Mouse (Mus musculus) skeletal muscle tissue, adult 2 months (tissue): Measurements from ENCODE around the gene Ccnyl1.

Source experiments
- DNase-seq: peaks from one replicate; pipeline ENCODE4 v3.0.0-alpha.2; 2012; ENCODE audit warnings: low read depth, low spot score

Ccnyl1 gene

GRCm38 (mm10) chr1:64701780-64702179, 11.5 kb downstream of the Ccnyl1 start:
- no peak for DNase-seq

DNA sequence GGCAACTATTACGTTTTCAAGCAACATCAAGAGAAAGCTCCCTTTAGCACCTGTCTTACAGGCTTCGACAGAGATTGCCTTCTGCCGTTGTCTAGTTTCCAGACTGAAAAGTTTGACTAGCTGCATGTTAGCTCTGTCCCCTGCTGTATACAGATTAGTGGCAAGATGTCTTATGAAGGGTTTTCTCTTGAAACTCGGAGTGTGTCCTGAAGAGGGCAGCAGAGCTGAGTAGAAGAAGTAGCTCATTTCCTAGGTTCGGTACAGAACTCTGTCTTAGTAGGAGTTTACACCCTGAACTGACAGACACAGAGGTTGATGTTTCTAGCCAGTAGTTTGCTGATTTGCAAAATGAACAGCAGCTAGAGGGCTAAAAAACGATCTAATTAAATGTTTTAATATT, 15.0 kb downstream of the Ccnyl1 start:
- peak; percentile 29 for DNase-seq

DNA sequence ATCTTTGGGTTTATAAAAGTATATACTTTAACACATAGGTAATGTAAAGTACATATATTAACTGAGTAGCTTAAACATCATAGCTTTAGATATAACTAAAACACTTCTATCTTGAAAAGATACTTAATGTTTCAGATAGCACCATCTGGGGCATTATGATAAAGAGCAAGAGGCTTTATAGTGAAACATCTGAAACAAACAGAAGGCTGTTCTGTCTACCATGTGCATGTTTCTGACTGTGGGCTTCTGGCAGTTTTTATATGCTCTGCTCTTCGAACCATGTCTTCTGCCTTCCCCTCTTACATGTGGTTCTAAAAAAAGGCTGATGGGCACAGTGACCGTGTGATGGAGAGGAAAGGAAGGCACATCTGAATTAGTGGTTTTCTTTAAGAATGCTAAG, 16.4 kb downstream of the Ccnyl1 start:
- no peak for DNase-seq

DNA sequence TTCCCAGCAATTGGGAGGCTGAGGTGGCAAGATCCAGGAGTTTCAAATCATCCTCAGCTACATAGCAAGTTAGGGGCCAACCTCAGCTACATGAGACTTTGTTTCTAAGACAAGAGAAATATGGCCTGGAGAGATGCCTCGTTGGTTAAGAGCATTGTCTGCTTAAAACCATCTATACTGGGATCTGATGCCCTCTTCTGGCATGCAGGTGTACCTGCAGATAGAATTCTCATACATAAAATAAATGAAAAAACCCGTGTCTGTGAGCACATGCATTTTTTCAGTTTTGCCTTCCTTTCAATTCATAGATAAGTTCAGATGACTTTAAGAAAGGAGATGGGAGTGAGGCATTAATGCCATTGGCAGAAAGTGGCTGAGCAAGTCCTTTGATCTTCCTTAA, 19.6 kb downstream of the Ccnyl1 start:
- DNase-seq, result no peak

GRCm38 (mm10) chr1:64712006-64712760, 21.9 kb downstream of the Ccnyl1 start:
- DNase-seq, result no peak

DNA sequence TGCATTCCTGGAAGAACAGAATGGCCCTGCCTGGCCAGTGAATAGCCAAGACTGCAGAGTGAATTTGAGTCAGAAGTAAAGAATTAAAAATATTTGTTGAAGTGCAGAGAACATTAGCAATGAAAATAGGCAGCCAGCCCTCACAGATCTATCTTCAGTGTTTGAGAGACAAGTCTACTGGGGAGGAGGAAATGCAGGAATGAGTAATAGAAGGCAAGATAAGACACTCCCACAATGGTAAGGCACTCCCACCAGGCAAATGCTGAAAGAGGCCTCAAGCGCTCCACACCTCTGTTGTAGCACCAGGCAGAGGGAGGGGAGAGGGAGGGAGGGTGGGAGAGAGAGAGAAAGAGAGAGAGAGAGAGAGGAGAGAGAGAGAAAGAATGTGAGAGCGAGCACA, 25.2 kb downstream of the Ccnyl1 start:
- DNase-seq, result no peak

DNA sequence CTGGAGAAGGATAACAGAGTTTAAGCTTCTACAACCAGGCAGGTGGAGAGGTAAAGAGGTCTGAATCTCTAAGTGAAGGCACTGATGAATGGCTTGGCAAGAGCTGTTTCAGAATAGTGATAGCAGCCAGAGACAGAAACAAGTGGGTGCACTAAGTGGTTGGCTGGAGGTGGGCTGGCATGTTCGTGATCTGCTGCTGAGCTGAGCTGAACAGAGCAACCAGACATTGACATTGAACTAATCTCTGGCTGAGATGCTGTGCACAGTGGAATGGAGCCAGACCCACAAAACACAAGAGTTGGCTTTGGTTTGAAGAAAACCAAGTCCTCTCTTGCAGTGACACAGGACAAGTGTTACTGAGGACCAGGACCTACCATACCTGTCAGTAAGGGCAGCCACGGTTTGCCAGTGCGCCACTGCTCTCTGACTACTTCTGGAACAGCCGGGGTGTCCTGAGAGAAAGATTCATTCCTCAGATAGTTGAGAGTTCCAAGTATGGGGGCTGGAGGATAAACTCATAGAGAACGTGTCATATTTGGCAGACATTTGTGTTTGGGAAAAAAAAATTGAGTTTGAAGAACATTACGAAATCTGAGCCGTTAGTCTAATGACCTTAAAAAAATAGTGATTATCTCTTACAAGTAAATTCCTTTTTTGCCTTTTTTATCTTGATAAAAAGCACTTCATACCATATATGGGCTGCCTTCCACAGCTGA, 26.5 kb downstream of the Ccnyl1 start:
- DNase-seq, result no peak

DNA sequence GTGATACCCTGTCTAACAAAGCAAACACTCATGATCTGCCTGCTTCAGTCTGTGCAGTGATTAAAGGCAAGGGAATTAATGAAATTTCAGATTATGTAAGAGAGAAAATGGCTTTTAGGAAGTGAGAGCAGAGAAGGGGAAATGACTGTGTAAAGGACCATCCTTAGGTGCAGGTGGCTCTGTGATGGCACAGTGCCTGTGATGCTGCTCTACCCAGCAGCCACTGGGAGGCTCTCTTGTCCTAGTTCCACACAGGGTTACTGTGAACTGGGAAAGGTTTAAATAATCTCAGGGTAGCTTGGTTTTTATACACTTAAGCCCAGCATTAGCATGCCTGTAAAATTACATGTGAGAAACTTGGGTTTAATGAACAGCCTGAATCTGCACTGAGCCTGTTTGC, 27.2 kb downstream of the Ccnyl1 start:
- DNase-seq, result no peak

DNA sequence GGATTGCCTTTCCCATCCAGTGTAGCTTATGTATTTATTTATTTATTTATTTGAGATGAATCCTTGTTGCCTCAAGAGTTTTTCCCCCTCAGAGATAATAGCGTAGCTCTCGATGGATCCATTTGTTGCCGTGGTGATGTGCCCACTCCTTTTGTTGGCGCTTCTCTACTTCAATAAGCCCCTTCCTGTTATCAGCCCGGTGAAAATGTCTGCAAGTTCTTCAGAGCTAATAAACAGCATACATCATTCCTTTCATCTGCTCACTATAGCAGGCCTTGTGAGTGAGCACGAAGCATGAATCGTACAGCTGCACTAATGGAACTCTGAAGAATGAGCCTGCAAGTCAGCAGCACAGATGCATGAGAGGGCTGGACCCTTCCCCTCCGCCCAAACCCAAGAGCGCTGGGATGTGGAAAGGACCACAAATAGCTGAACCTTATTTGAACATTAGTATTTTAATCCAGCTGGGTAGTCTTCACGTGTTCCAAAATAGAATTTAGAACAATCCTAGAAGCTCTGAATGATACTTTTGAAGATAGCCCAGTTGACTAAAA, 30.9 kb downstream of the Ccnyl1 start:
- no peak for DNase-seq

DNA sequence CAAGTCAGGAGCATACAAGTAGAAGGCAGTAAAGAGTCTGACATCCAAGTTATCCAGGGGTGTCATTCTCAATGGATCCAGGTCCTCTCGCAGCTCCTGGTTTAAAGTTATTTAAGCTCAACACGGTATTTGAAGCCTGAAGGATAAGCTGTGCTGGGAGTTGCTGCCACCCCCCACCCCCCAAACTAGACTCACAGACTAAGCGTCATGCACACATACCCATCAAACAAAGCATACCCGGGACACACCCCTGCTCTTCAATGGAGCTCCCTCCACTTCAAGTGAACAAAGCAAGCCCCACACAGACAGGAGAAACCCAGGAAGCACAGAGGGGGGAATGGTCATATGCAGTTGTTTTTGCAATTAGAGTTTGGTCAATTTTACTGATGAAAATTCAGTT, 39.8 kb downstream of the Ccnyl1 start:
- no peak for DNase-seq

DNA sequence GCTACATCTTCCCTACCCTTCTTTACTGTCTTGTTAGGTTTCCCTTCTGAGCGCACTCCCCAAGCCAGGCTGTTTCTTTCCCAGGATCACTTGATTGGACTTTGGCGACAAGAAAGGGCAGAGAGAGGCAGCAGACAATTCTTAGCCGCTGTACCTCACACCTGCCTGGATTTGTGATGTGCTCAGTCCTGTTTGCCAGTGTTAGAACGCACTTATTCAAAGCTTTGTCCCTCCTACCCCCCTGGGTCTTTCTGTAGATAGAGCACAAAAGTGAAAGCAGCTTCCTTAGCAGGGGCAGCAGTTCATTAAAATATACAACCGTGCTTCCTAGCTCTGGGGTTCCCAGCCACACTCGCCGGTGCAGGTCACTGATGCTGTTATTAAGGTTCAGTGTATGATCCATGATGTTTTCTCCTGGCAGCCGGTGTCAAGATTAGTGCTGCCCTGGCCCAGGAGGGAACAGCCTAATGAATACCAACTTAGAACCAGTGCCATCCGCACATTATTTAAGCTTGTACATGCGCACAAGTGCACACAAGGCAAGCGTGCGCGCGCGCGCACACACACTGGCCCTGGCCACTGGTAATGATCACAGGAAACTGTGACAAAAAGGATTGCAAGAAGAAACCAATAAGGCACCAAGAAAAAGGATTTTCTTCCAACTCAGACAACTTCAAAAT, 41.2 kb downstream of the Ccnyl1 start:
- DNase-seq, result no peak

- no peak for DNase-seq
Measured at GRCm38 (mm10) chr1:64732161-64732560, 41.9 kb downstream of the Ccnyl1 start.

DNA sequence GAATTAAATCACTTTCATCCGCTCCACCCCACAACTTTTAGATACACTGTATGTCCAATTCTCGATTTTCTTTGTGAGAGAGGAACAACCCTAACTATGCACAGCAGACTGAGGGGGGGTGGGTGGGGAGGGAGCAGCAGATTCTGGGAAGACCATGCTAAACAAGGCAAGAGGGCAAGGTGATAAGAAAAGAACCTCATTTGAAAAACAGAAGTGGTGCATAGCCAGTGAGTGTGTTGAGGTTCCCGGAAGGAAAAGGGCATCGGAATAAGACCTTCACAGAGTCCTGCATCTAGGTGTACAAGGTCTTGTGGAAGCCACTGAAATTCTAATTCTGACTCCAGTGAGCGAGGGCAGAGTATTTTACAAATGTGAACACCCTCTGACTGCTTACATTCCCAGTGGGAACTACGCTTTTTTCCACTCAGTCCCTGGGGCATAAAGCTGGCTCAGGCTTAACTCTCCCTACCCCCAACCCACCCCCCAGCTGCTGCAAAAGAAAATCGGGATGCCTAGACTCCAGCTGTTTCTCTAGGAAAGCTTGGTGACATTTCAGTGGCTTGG, 42.5 kb downstream of the Ccnyl1 start:
- DNase-seq, result no peak

DNA sequence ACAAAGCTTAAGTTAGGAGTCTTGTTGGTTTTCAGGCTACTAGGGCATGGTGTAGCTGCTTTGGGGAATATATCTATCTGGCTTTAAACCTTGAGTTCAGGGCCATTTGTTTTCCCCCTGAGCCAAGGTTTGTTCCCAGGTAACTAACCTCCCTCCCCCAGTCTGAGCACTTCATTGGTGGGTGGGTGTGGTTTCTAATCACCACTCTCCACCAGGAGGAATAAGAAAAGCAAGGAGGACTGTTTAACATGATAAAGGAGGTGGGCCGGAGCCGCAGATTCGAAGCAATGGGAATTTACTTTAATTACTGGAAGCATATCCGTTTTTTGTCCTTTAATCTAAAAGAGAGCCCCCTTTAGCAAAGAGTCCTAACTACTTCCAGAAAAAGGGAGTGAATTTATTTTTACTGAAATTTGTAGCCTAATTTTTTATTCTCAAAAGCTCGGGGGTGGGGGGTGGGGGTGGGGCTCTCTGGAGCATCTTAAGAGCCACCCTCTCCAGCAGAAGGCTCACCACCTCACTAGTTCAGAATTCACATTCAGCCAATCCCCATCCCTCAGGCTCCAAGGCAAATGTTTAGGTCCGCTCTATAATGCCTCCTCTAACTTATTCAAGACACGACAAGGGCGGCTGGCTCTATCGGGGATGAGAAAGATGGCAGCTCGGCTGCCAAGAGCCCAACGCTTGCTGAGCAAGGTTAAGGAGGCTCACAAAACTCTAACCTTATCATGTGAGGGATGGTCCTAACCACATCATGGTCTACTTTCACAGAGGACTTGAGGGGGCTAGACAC, 43.4 kb downstream of the Ccnyl1 start:
- DNase-seq, result no peak

DNA sequence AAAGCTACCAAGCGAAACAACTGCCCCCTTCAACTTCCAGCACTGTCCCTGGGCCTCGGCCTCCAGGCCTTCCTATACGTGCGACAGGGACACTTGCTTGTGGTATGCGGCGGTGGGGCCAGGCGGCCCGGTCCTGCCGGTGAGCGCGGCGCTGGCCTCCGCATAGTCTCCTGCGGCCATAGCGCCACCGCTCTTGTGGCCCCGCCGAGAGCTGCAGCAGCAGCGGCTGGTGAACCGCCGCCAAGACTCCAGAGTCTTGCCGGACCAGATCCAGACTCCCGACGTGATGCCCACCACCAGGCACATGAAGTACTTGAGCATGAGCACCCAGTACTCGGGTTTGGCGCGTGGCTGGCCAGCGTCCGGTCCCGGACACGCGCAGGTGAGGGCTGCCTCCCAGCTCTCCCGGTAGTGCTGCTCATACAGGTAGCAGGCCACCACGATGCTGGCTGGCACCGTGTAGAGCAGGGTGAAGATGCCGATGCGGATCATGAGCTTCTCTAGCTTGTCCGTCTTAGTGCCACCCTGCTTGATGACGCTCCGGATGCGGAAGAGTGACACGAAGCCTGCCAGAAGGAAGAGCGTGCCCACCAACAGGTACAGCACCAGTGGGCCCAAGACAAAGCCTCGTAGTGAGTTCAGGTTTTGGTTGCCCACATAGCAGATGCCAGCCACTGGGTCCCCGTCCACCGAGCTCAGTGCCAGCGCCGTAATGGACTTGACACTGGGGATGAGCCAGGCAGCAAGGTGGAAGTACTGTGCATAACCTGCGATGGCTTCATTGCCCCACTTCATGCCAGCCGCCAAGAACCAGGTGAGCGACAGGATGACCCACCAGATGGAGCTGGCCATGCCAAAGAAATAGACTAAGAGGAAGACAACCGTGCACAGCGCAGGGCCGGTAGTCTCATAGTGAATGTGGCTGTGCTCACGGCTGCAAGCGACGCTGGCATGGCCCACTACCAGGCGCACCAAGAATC, 44.8 kb downstream of the Ccnyl1 start:
- no peak for DNase-seq

- no peak for DNase-seq
Measured at GRCm38 (mm10) chr1:64735781-64736680, 45.8 kb downstream of the Ccnyl1 start.

DNA sequence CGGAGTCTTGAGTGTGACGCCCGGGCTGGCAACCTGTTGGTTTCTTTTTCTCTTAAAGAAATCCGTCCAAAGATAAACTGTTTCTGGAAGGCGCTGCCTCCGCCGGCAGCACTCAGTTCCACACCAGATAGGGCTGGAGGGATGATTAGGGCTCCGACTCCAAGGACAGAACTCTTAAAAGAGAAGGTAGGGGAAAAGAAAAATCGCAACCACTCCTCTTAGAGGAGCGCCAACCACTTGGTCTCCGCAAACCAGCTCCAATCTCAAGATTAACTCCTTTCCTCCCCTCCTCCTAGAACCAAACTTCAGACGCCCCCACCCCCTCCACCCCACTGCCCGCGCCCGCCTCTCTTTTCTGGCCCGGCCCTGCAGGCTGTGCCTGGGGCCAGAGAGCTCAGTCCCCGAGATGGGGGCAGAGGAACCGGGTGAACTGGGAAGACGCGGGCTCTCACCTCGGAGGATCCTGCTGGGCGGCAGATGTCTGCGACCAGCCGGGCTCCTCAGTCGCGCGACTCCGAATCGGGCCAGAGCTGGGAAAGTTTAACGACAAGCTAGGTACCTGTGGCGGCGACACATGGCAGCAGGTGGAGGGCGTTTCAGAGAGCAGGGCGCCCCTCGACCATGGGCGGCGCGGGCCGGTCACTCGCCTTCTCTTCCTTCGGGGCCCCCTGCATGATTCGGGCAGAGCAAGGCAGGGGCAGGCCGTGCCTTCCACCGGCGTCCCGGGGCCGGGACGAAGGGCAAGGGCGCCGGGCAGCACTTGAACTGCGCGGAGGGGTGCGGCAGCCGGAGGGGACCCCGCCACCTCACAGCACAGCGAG, 46.6 kb downstream of the Ccnyl1 start:
- no peak for DNase-seq

DNA sequence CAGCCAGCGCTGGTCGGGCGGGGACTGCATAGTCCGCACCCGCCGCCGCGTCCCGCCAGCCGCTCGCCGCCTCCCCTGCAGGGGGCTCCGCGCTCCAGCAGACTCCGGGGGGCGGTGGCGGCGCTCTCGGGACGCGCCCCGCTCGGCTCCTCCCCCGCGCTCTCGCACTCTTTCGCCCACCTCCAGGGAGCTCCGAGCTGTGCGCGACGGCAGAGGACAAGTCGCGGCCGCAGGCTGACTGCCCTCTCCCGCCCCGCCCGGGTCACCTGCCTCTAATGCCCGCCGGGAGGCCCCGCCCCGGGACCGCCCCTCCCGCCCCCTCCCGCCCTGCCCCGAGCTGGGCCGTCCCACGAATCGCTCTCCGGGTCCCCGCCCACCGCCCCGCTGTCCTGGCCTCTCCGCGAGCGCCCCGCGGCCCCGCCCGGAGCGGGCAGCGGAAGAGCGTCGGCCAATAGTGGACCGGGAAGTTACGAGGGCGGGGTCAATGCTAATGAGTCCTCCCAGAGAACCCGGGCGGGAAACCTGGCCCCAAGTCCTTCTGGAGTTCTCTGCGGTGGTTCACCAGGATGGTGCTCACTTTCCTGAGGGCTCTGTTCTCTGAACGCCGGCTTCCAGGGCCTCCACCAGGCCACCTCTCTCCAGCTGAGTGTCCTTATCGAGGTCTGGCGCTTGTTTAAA, 47.4 kb downstream of the Ccnyl1 start, which contains the start of gene Fzd5:
Gene Fzd5 (minus strand): TSS at position 250 of the 678 bp plus-strand sequence.
- peak; percentile 91 for DNase-seq
